Mouse (Mus musculus) Patski (cell line): ENCODE data around the gene Tmem141. TPM values are rescaled to one million over a fixed set of nuclear protein-coding genes. Genes with fewer than 3 reads are reported as not detected.

Experiments used
- ATAC-seq: fragments of 100-300 bp; one replicate; pipeline ENCODE4 v1.8.0; 2021
- CTCF ChIA-PET: fragments of 350-600 bp; sonication (Branson Sonifier 250); formaldehyde crosslinking; loops from one replicate; lab custom pipeline; 2022; ENCODE audit warnings: inconsistent platforms; lab: Charles Lee
- POLR2A ChIA-PET: fragments of 350-600 bp; sonication (Branson Sonifier 250); formaldehyde crosslinking; loops from one replicate; lab custom pipeline; 2022; ENCODE audit warnings: antibody characterized with exemption, inconsistent platforms; lab: Charles Lee
- DNase-seq: peaks from one replicate; pipeline ENCODE4 v3.0.0-alpha.2; 2011; ENCODE audit warnings: low read depth, low spot score
- H3K27me3 ChIP-seq: fragments of 371-371 bp; one replicate; pipeline ENCODE4 v1.5.1; 2021
- CTCF ChIP-seq: fragments of 100-300 bp; IDR thresholded peaks from one replicate; pipeline ENCODE4 v1.5.1; 2021
- in situ Hi-C: fragments of 300-500 bp; cut with MboI; formaldehyde crosslinking; loops from 3 replicates; pipeline ENCODE4 v1.11.1; 2018; ENCODE audit warnings: low pct_unique_long_range_greater_than_20kb, mixed read lengths
- polyA plus RNA-seq: library from polyadenylated mRNA; unstranded; gene quantifications from one replicate; pipeline ENCODE4 v1.2.3, GENCODE M21; 2021

The Tmem141 gene
- polyA plus RNA-seq, 1 experiment from 2014 or later: 17.5 TPM

DNA sequence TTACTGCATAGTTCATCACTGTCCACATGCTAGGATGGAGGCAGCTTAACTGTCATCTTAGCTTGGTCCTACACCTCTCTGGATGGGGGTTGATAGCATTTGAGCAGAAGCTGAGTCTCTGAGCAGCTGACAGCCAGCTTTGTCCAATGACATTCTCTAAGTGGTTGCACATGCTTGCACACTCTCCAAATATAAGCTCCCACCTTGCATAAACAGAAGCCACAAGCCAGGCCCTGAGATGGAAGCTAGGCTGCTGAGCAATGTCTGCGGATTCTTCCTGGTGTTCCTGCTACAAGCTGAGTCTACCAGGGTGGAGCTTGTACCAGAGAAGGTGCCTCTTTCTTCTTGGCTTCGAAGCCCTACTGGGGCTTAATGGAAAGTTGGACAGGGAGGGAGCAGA lies 31.1 kb upstream of the Tmem141 start, which contains the start of gene Lcn8:
Gene Lcn8, plus strand, starts transcription at position 219 of the 400 bp plus-strand sequence.
- peaks cover 12% of the 10 kb centered on the region for H3K27me3 ChIP-seq
- no peak for TF ChIP-seq CTCF
- CTCF ChIA-PET: no interaction called here
- no peak for DNase-seq
- POLR2A ChIA-PET: interaction anchor here (0.8 kb wide), 1 partner anchor 9 kb away, joined by 3 read pairs; no protein-coding TSS in a partner anchor
- in situ Hi-C loops: no loop called here
- ATAC-seq: no peak

DNA sequence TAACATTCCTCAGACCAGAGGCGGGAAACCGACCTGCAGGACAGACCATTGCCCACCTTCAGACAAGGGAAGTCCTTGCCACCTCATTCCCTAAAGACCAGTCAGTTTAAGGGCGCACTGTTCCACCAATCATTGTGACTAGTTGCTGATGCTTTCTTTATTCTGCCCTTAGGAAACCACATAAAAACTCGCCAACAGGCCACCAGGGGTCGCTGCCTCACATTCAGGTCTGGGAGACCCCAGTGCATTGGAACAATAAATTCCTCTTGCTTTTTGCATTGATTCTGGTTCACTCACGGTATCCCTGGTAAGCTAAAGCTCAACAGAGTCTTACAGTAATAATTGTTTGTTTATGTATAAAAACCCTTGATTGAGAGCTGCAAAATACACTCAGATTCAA lies 18.1 kb upstream of the Tmem141 start:
- peak; percentile 60 for TF ChIP-seq CTCF
- POLR2A ChIA-PET: interaction anchor here (0.6 kb wide), 1 partner anchor 363 kb away, joined by 5 read pairs; no protein-coding TSS in a partner anchor
- in situ Hi-C loops: no loop called here
- DNase-seq (no peak), ATAC-seq (no peak)
- H3K27me3 ChIP-seq: peaks cover 11% of the 10 kb centered on the region
- CTCF ChIA-PET: no interaction called here

DNA sequence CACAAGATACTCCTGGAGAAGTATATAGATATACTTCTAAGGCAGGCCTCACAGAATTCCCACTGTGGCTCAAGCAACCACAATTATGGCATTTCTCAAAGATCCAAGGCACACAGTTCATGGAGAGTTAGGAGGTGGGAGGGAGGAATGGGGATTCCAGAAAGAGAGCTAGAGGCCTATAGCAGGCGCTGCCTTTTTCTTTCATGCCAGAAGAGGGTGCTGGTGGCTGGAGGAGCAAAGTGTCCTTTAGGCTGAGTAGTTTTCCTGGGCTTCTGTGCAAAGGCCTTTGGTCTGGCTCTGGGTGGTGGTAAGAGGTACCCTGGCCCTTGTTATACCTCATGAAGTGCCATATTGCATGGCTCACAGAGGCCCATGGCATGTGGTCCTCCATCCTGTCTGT lies 12.2 kb upstream of the Tmem141 start:
- in situ Hi-C loops: no loop called here
- POLR2A ChIA-PET: no interaction called here
- CTCF ChIA-PET: no interaction called here

DNA sequence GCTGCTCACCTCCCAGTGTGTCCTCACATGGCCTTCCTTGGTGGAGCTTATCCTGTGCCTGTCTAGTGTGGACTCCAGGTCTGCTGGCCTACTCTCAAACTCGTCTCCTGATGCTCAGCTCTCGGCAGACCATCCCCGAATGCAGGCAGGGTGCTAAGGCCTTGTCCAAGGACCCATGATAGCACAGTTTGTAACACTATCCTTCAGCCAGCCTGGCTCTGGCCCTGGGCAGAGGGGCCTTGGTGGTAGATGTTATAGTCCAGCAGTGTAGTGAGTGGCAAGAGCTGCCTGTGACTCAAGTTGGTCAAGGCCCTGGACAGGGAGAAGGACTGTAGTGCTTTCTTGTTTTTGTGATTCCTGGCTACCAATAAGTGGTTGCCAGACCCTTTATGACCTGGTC lies 11.8 kb upstream of the Tmem141 start:
- in situ Hi-C loops: no loop called here
- CTCF ChIA-PET: no interaction called here
- peaks cover 12% of the 10 kb centered on the region for H3K27me3 ChIP-seq
- TF ChIP-seq CTCF: no peak
- POLR2A ChIA-PET: no interaction called here
- ATAC-seq (no peak), DNase-seq (no peak)

More for the DNA sequence above, 12.2 kb upstream of the Tmem141 start:
- DNase-seq (no peak), ATAC-seq (no peak)
- H3K27me3 ChIP-seq: peaks cover 12% of the 10 kb centered on the region
- TF ChIP-seq CTCF: no peak

DNA sequence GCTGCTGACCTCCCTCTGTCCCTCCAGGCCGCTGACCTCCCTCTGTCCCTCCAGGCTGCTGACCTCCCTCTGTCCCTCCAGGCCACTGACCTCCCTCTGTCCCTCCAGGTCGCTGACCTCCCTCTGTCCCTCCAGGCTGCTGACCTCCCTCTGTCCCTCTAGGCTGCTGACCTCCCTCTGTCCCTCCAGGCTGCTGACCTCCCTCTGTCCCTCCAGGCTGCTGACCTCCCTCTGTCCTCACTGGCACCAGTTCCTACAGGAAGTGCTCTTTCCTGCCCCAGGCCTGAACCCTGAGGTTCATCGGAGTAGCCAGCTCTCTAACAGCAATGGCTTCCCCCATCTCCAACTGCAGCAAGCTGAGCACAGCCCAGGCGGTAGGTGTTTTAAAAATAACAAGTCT lies 6.9 kb upstream of the Tmem141 start:
- ATAC-seq: no peak
- ChIA-PET CTCF (no interaction called here), POLR2A (no interaction called here)
- in situ Hi-C loops: no loop called here
- DNase-seq: no peak
- H3K27me3 ChIP-seq: peaks cover 22% of the 10 kb centered on the region
- no peak for TF ChIP-seq CTCF

DNA sequence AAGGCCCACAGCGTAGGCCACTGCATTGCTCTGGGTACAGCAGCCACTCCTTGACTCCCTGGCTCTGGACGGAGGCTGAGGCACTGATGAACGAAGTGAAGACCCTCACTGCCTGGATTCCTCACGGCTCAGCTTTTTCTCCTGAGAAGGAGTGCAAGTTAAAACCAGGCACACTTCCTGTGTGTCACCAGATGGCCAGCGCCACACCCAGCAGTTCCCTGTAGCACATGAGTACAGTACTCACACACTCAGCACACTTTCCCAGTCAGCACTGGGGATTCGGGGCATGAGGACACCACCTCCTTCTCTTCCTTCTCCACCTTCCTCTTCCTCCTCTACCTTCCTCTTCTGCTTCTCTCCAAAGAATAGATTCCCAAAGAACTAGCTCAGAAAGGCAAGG lies 6.0 kb upstream of the Tmem141 start, which contains the start of gene Fcna:
Gene Fcna, minus strand, starts transcription at position 220 of the 400 bp plus-strand sequence.
- peaks cover 19% of the 10 kb centered on the region for H3K27me3 ChIP-seq
- ChIA-PET POLR2A (no interaction called here), CTCF (interaction anchor here (0.7 kb wide), 1 partner anchor 29 kb away, joined by 3 read pairs; no protein-coding TSS in a partner anchor)
- ATAC-seq (no peak), DNase-seq (no peak)
- TF ChIP-seq CTCF: no peak
- in situ Hi-C loops: no loop called here

DNA sequence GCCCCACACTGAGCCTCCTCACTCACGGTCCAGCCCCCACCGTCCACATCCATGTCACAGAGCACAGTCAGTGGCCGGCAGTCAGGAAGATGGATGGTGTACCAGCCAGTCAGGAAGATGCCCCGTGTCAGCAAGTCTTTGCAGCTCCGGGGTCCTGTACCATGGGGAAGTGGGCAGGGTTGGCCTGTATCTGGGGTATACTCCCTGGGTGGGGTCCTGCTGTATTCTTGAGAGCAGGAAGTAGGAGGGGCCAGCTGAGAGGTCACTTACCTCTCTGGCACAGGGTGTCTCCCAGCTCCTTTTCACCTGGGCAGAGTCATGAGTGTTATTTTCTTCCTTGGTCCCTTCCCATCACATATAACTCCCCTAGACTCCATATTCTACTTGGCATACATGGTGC lies 4.2 kb upstream of the Tmem141 start:
- in situ Hi-C loops: no loop called here
- ChIA-PET POLR2A (no interaction called here), CTCF (no interaction called here)
- peaks cover 19% of the 10 kb centered on the region for H3K27me3 ChIP-seq
- no peak for TF ChIP-seq CTCF
- no peak for DNase-seq
- no peak for ATAC-seq

DNA sequence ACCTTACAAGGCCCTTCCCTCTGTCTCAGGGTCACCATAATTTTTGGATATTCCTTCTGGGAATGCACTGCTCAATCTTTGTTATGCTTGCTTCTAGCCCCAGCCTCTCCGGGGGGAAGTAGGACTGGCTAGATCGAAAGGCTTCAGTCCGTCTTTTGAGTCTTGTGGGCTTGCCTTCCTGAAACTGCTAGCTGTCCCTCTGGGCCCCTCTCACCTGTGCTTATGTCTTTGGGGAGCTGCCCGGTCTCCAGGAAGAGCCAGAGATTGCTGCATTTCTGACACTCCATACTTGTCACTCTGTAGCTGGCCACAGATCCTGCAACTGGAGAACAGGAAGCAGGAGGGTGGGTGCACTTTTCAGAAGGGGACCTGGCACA lies 965 bp downstream of the Tmem141 start:
- in situ Hi-C loops: no loop called here
- ChIA-PET CTCF (interaction anchor here (2.1 kb wide), 1 partner anchor 9 kb away, joined by 4 read pairs; no protein-coding TSS in a partner anchor), POLR2A (interaction anchor here (1.2 kb wide), 1 partner anchor 12 kb away, joined by 4 read pairs; no protein-coding TSS in a partner anchor)
- no peak for DNase-seq
- TF ChIP-seq CTCF: no peak
- ATAC-seq: no peak
- H3K27me3 ChIP-seq: peaks cover 7% of the 10 kb centered on the region

DNA sequence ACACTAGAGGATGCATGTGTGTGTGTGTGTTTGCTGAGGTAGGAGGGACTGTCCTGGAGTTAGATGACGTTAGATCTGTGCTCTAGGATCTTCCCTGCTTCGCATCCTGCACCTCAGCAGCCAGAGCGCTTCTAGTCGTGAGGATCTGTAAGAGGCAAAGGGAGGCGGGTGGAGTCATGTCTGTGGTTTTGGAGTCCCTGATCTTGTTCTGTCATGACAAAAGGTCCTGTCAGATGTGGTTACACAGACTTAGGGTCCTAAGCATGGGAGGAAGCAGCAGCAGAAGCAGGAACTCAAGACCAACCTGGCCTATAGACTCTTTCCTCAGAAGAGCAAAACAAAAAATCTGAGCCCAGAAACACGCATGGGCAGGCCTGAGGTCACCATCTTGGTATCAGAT lies 1.4 kb downstream of the Tmem141 start:
- CTCF ChIA-PET: interaction anchor here (2.1 kb wide), 1 partner anchor 8 kb away, joined by 4 read pairs; no protein-coding TSS in a partner anchor
- no peak for TF ChIP-seq CTCF
- in situ Hi-C loops: no loop called here
- POLR2A ChIA-PET: interaction anchor here (1.2 kb wide), 1 partner anchor 11 kb away, joined by 4 read pairs; no protein-coding TSS in a partner anchor
- H3K27me3 ChIP-seq: peaks cover 7% of the 10 kb centered on the region
- no peak for DNase-seq
- ATAC-seq: no peak

DNA sequence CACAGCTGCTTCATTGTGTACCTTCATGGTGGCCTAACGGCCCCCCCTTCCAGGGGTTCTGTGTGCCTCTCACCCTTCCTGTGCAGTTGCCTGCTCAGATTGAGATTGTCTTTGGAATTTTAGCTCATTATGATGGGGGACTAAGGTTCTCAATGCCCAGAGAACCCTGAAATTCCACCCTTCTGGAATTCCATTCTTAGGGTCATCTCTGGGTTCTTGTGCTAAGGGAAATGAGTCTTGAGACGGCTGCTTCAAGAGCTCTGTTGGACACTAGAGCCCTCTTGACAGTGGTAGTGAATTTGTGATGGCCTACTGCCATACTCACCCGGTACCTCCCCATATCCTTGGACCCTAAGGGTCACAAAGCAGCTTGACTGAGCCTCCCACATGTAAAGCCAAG lies 4.2 kb downstream of the Tmem141 start, which contains the start of gene Ccdc183:
Gene Ccdc183, minus strand, starts transcription at position 101 of the 400 bp plus-strand sequence.
- no peak for TF ChIP-seq CTCF
- DNase-seq: no peak
- ATAC-seq: no peak
- ChIA-PET POLR2A (no interaction called here), CTCF (no interaction called here)
- in situ Hi-C loops: no loop called here
- no peaks in the 10 kb centered on the region for H3K27me3 ChIP-seq

DNA sequence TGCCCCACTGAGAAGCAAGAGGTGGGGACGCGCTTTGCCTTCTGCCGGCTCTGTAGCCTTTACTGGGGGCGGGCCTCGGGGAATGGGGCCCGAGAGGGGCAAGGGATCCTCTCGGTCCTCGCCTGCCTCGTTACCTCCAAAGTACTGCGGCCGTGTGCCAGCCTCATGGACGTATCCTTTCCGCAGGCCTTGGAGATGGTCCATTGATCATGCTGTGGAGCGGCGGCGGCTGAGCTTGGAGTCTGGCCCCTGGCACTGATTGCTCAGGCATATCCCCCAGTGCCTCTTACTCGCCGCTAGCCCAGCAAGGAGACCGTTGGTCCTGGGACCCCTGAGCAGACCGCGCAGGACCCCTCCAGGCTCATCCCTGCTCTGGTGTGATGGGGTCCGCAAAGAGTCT lies 5.4 kb downstream of the Tmem141 start:
- no peak for TF ChIP-seq CTCF
- no peak for DNase-seq
- ATAC-seq: no peak
- in situ Hi-C loops: no loop called here
- no peaks in the 10 kb centered on the region for H3K27me3 ChIP-seq
- ChIA-PET CTCF (no interaction called here), POLR2A (interaction anchor here (0.6 kb wide), 1 partner anchor 683 kb away, joined by 3 read pairs; no protein-coding TSS in a partner anchor)
